Mouse (Mus musculus): ENCODE results near the gene Chrne. TPM values are rescaled to one million over a fixed set of nuclear protein-coding genes. Genes with fewer than 3 reads are reported as not detected.

Chrne gene
- polyA plus RNA-seq, 1 experiment: 0.06 TPM

GRCm38 (mm10) chr11:70652029-70652883, 33.2 kb upstream of the Chrne start:
- H3K4me3 ChIP-seq (ENCODE audit: low read depth, low read length): peak overlapping the region; percentile 87
- peaks cover 26% of the 10 kb centered on the region for H3K4me1 ChIP-seq (ENCODE audit: control insufficient read depth, insufficient read depth, insufficient read length, low read length)
- TF ChIP-seq CTCF (IDR thresholded peaks at IDR 0.05; ENCODE audit: extremely low read depth, insufficient read length, insufficient replicate concordance, low read depth, low read length): no peak
- TF ChIP-seq POLR2A (IDR thresholded peaks at IDR 0.05; ENCODE audit: low read depth, low read length): no peak
- peaks cover 46% of the 10 kb centered on the region for H3K36me3 ChIP-seq (ENCODE audit: control insufficient read depth, insufficient read depth, low read length)
- no peaks in the 10 kb centered on the region for H3K27me3 ChIP-seq (ENCODE audit: control insufficient read depth, insufficient read depth, low read length)
- WGBS: 9% methylated on average over 12 of the region's 12 CpGs
- H3K27ac ChIP-seq (ENCODE audit: insufficient read depth, low read depth, low read length): peak overlapping the region; percentile 99

GRCm38 (mm10) chr11:70651391-70651790, 32.4 kb upstream of the Chrne start:
- H3K27ac ChIP-seq (ENCODE audit: insufficient read depth, low read depth, low read length): peak overlapping the region; percentile 80; the same call in 1 of the 2 replicates
- 5% methylated on average over 2 of the region's 2 CpGs for WGBS

GRCm38 (mm10) chr11:70650322-70651175, 31.5 kb upstream of the Chrne start:
- Histone ChIP-seq H3K4me3 (ENCODE audit: low read depth, low read length) (peak overlapping the region; percentile 45), H3K36me3 (ENCODE audit: control insufficient read depth, insufficient read depth, low read length) (peaks cover 49% of the 10 kb centered on the region), H3K27ac (ENCODE audit: insufficient read depth, low read depth, low read length) (peak overlapping the region; percentile 80), H3K4me1 (ENCODE audit: control insufficient read depth, insufficient read depth, insufficient read length, low read length) (peaks cover 23% of the 10 kb centered on the region), H3K27me3 (ENCODE audit: control insufficient read depth, insufficient read depth, low read length) (no peaks in the 10 kb centered on the region)
- TF ChIP-seq CTCF (IDR thresholded peaks at IDR 0.05; ENCODE audit: extremely low read depth, insufficient read length, insufficient replicate concordance, low read depth, low read length) (no peak), POLR2A (IDR thresholded peaks at IDR 0.05; ENCODE audit: low read depth, low read length) (no peak)
- 35% methylated on average over 12 of the region's 12 CpGs for WGBS

More at GRCm38 (mm10) chr11:70651391-70651790, 32.4 kb upstream of the Chrne start:
- Histone ChIP-seq H3K4me1 (ENCODE audit: control insufficient read depth, insufficient read depth, insufficient read length, low read length) (peaks cover 18% of the 10 kb centered on the region), H3K27me3 (ENCODE audit: control insufficient read depth, insufficient read depth, low read length) (no peaks in the 10 kb centered on the region), H3K4me3 (ENCODE audit: low read depth, low read length) (no peak overlapping the region), H3K36me3 (ENCODE audit: control insufficient read depth, insufficient read depth, low read length) (peaks cover 46% of the 10 kb centered on the region)
- TF ChIP-seq POLR2A (IDR thresholded peaks at IDR 0.05; ENCODE audit: low read depth, low read length) (peak; percentile 27; the same call in 1 of the 2 replicates), CTCF (IDR thresholded peaks at IDR 0.05; ENCODE audit: extremely low read depth, insufficient read length, insufficient replicate concordance, low read depth, low read length) (no peak)

GRCm38 (mm10) chr11:70649185-70649734, 30.2 kb upstream of the Chrne start:
- peak overlapping the region; percentile 80 for H3K27ac ChIP-seq (ENCODE audit: insufficient read depth, low read depth, low read length)
- 46% methylated on average over 8 of the region's 8 CpGs for WGBS
- H3K4me3 ChIP-seq (ENCODE audit: low read depth, low read length): peak overlapping the region; percentile 27
- no peaks in the 10 kb centered on the region for H3K27me3 ChIP-seq (ENCODE audit: control insufficient read depth, insufficient read depth, low read length)
- peaks cover 61% of the 10 kb centered on the region for H3K36me3 ChIP-seq (ENCODE audit: control insufficient read depth, insufficient read depth, low read length)
- peaks cover 23% of the 10 kb centered on the region for H3K4me1 ChIP-seq (ENCODE audit: control insufficient read depth, insufficient read depth, insufficient read length, low read length)
- TF ChIP-seq CTCF (IDR thresholded peaks at IDR 0.05; ENCODE audit: extremely low read depth, insufficient read length, insufficient replicate concordance, low read depth, low read length) (no peak), POLR2A (IDR thresholded peaks at IDR 0.05; ENCODE audit: low read depth, low read length) (no peak)

- peaks cover 62% of the 10 kb centered on the region for H3K36me3 ChIP-seq (ENCODE audit: control insufficient read depth, insufficient read depth, low read length)
- peaks cover 23% of the 10 kb centered on the region for H3K4me1 ChIP-seq (ENCODE audit: control insufficient read depth, insufficient read depth, insufficient read length, low read length)
- no peaks in the 10 kb centered on the region for H3K27me3 ChIP-seq (ENCODE audit: control insufficient read depth, insufficient read depth, low read length)
- no peak overlapping the region for H3K4me3 ChIP-seq (ENCODE audit: low read depth, low read length)
- WGBS: 18% methylated on average over 4 of the region's 4 CpGs
- no peak for TF ChIP-seq POLR2A (IDR thresholded peaks at IDR 0.05; ENCODE audit: low read depth, low read length)
- TF ChIP-seq CTCF (IDR thresholded peaks at IDR 0.05; ENCODE audit: extremely low read depth, insufficient read length, insufficient replicate concordance, low read depth, low read length): no peak
- H3K27ac ChIP-seq (ENCODE audit: insufficient read depth, low read depth, low read length): peak overlapping the region; percentile 95
Measured at GRCm38 (mm10) chr11:70648512-70648911, 29.5 kb upstream of the Chrne start.

- peak overlapping the region; percentile 95 for H3K27ac ChIP-seq (ENCODE audit: insufficient read depth, low read depth, low read length)
- H3K4me1 ChIP-seq (ENCODE audit: control insufficient read depth, insufficient read depth, insufficient read length, low read length): peaks cover 23% of the 10 kb centered on the region
- H3K27me3 ChIP-seq (ENCODE audit: control insufficient read depth, insufficient read depth, low read length): no peaks in the 10 kb centered on the region
- peaks cover 59% of the 10 kb centered on the region for H3K36me3 ChIP-seq (ENCODE audit: control insufficient read depth, insufficient read depth, low read length)
- WGBS: 1% methylated on average over 28 of the region's 28 CpGs
- H3K4me3 ChIP-seq (ENCODE audit: low read depth, low read length): peak overlapping the region; percentile 95
- TF ChIP-seq CTCF (IDR thresholded peaks at IDR 0.05; ENCODE audit: extremely low read depth, insufficient read length, insufficient replicate concordance, low read depth, low read length) (no peak), POLR2A (IDR thresholded peaks at IDR 0.05; ENCODE audit: low read depth, low read length) (no peak)
Measured at GRCm38 (mm10) chr11:70647716-70648420, 28.9 kb upstream of the Chrne start.
